Mouse (Mus musculus) kidney, embryonic 16.5 days (tissue): ENCODE data around the gene Gphb5. TPM values are rescaled to one million over a fixed set of nuclear protein-coding genes. Genes with fewer than 3 reads are reported as not detected.

Source experiments
- ATAC-seq: fragments of 200-750 bp; cut with Nextera tagmentation; 2 replicates; pipeline ENCODE4 v1.8.0; 2017; ENCODE audit warnings: moderate TSS enrichment; ENCODE audit not compliant: low FRiP score, low TSS enrichment
- H3K27ac ChIP-seq: fragments of 300-500 bp; sonication (generic); 2 replicates; pipeline ENCODE4 v1.5.1; 2014; ENCODE audit warnings: low read length
- H3K27me3 ChIP-seq: fragments of 300-500 bp; sonication (generic); 2 replicates; pipeline ENCODE4 v1.6.1; 2014; ENCODE audit warnings: low read length, control low read depth, mixed read lengths; ENCODE audit not compliant: insufficient read depth
- H3K36me3 ChIP-seq: fragments of 300-500 bp; sonication (generic); 2 replicates; pipeline ENCODE4 v1.6.1; 2014; ENCODE audit warnings: low read length, control low read depth, mixed read lengths; ENCODE audit not compliant: insufficient read depth
- H3K4me1 ChIP-seq: fragments of 300-500 bp; sonication (generic); 2 replicates; pipeline ENCODE4 v1.6.1; 2014; ENCODE audit warnings: low read length, control low read depth, mixed read lengths; ENCODE audit not compliant: insufficient read depth
- H3K4me2 ChIP-seq: fragments of 300-500 bp; sonication (generic); replicated peaks from 2 replicates; pipeline ENCODE4 v1.6.1; 2014; ENCODE audit warnings: low read depth, low read length
- H3K4me3 ChIP-seq: fragments of 300-500 bp; sonication (generic); 2 replicates; pipeline ENCODE4 v1.5.1; 2014; ENCODE audit warnings: mild to moderate bottlenecking, low read length
- H3K9ac ChIP-seq: fragments of 300-500 bp; sonication (generic); replicated peaks from 2 replicates; pipeline ENCODE4 v1.6.1; 2014; ENCODE audit warnings: low read length
- H3K9me3 ChIP-seq: fragments of 300-500 bp; sonication (generic); 2 replicates; pipeline ENCODE4 v1.6.1; 2016; ENCODE audit warnings: low read length, control low read depth
- WGBS: fragments of 180-500 bp; shearing (Covaris S2); extraction: QIAGEN DNeasy Blood & Tissue Kit; methylation state at CpG from one replicate; pipeline ENCODE4 v1.1.7; 2014; 5-methylcytosine and 5-hydroxymethylcytosine counted together
- polyA plus RNA-seq: library from polyadenylated mRNA; unstranded; fragments of >200 nt; fragmentation: Nextera tagmentation; extraction: Ambion mirVana; gene quantifications from 2 replicates; pipeline ENCODE4 v1.2.1, GENCODE M21; 2015

Gene Gphb5
- polyA plus RNA-seq, 1 experiment from 2014 or later, result not detected

DNA sequence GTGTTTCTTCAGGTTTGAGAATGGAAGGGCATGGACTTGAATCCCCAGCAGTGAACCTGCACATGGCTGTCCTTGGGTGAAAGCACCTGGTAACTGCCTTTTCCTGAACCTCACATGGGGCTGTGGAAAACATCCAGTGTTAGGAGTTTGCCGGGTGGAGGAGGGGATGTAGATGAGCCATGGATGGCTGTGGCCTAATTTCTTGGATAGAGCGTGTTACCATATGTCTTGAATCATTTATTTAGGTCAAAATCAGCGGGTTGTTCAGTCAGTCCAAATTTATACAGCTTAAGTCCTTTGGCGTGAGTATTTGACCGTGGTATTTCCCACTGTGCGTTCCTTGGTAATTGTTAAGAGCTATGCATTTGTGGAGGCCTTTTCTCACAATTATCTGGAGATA lies 40.5 kb downstream of the Gphb5 start:
- Histone ChIP-seq H3K9ac (no peak overlapping the region), H3K9me3 (no peaks in the 10 kb centered on the region; the same call in 1 of the 2 replicates), H3K4me1 (no peaks in the 10 kb centered on the region), H3K36me3 (peaks cover 6% of the 10 kb centered on the region; the same call in 1 of the 2 replicates), H3K27ac (no peak overlapping the region), H3K27me3 (no peaks in the 10 kb centered on the region), H3K4me2 (no peak overlapping the region), H3K4me3 (no peak overlapping the region)
- 81% methylated on average over 6 of the region's 6 CpGs for WGBS
- ATAC-seq, result no peak

- no peak overlapping the region for H3K9ac ChIP-seq
- no peak overlapping the region for H3K4me3 ChIP-seq
- no peaks in the 10 kb centered on the region for H3K27me3 ChIP-seq
- no peaks in the 10 kb centered on the region; the same call in 1 of the 2 replicates for H3K9me3 ChIP-seq
- peaks cover 6% of the 10 kb centered on the region; the same call in 1 of the 2 replicates for H3K36me3 ChIP-seq
- 93% methylated on average over 12 of the region's 12 CpGs for WGBS
- H3K27ac ChIP-seq, result no peak overlapping the region
- no peaks in the 10 kb centered on the region for H3K4me1 ChIP-seq
- H3K4me2 ChIP-seq, result no peak overlapping the region
- no peak for ATAC-seq
Measured at GRCm38 (mm10) chr12:75375060-75375459, 41.5 kb downstream of the Gphb5 start.

DNA sequence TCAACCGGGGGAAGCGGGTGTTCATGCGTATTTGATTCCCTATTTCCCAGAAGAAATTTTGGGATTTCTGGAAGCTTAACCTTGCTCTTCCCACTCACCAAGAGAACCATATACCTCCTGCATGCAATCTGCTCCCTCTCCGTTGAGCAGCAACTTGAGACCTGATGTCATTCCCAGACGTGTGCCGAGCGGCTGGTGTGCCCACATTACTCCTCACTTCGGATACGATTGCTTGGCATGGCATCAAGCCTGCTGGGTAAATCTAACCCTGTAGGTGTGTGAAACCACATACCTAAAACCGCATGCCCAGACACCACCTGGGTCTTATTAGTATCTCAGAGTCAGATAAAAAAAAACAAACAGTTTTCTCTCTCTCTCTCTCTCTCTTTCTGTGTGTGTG lies 42.1 kb downstream of the Gphb5 start:
- Histone ChIP-seq H3K9ac (no peak overlapping the region), H3K27me3 (no peaks in the 10 kb centered on the region), H3K27ac (no peak overlapping the region), H3K4me2 (no peak overlapping the region), H3K4me3 (no peak overlapping the region), H3K4me1 (0 out of 2 replicates have a peak, but pooled peaks cover 1% of the 10 kb centered on the region), H3K36me3 (peaks cover 6% of the 10 kb centered on the region; the same call in 1 of the 2 replicates), H3K9me3 (no peaks in the 10 kb centered on the region; the same call in 1 of the 2 replicates)
- WGBS, result 88% methylated on average over 10 of the region's 10 CpGs
- ATAC-seq, result no peak

DNA sequence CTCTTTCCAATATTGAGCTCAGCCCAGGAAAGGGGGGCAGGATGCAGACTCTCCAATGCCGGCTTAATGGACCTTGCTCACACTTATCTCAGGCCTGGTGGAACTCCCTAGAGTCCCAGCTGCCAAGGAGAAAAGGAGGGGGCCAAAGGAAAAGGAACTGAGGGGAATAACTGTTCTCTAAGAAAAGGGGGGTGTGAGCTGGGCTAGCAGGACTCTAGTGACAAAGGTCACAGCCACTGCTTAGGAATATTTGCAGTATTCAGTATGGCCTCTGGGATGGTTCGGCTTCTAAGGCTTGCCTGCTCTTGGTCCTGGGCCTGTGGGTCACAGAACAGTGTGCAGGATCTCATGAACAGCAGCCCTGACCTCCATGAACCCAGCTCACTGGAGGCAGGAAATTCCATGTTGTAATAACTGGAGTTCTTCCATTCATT lies 47.1 kb downstream of the Gphb5 start:
- H3K4me2 ChIP-seq, result no peak overlapping the region
- H3K9me3 ChIP-seq, result no peaks in the 10 kb centered on the region
- H3K27ac ChIP-seq, result no peak overlapping the region
- WGBS, result 45% methylated on average over 2 of the region's 2 CpGs
- ATAC-seq, result 0 out of 2 replicates have a peak, but pooled peaks have one; percentile 12
- no peaks in the 10 kb centered on the region for H3K27me3 ChIP-seq
- H3K4me3 ChIP-seq, result no peak overlapping the region
- peaks cover 19% of the 10 kb centered on the region for H3K4me1 ChIP-seq
- no peak overlapping the region for H3K9ac ChIP-seq
- no peaks in the 10 kb centered on the region for H3K36me3 ChIP-seq

DNA sequence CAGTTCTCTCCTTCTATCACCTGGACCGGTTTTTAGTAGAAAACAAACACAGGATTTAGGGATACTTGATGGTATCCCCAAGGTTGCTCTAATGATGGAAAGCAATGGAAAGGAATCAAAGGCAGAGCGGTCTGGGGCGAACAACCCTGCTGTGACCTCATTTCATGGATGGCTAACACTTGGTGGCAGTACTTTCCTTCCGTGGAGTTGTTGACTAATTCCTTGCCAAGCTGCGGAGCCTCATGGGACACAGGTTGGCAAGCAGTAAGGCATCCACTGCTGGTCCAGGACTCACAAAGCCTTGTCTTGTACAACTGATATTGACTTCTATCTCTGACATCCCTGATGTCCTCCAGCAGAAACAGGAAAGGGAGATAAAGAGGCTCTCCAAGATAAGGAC lies 48.1 kb downstream of the Gphb5 start:
- Histone ChIP-seq H3K4me1 (peaks cover 19% of the 10 kb centered on the region), H3K9me3 (no peaks in the 10 kb centered on the region), H3K9ac (no peak overlapping the region), H3K4me3 (no peak overlapping the region), H3K27ac (no peak overlapping the region), H3K4me2 (no peak overlapping the region), H3K36me3 (no peaks in the 10 kb centered on the region), H3K27me3 (no peaks in the 10 kb centered on the region)
- 56% methylated on average over 5 of the region's 5 CpGs for WGBS
- ATAC-seq, result peak; percentile 54

- Histone ChIP-seq H3K27ac (no peak overlapping the region), H3K9me3 (no peaks in the 10 kb centered on the region), H3K4me3 (no peak overlapping the region), H3K27me3 (no peaks in the 10 kb centered on the region), H3K4me1 (peaks cover 19% of the 10 kb centered on the region), H3K4me2 (no peak overlapping the region), H3K36me3 (0 out of 2 replicates have a peak, but pooled peaks cover 4% of the 10 kb centered on the region), H3K9ac (no peak overlapping the region)
- no peak for ATAC-seq
- WGBS, result 68% methylated on average over 6 of the region's 6 CpGs
Measured at GRCm38 (mm10) chr12:75367371-75367770, 49.2 kb downstream of the Gphb5 start.

DNA sequence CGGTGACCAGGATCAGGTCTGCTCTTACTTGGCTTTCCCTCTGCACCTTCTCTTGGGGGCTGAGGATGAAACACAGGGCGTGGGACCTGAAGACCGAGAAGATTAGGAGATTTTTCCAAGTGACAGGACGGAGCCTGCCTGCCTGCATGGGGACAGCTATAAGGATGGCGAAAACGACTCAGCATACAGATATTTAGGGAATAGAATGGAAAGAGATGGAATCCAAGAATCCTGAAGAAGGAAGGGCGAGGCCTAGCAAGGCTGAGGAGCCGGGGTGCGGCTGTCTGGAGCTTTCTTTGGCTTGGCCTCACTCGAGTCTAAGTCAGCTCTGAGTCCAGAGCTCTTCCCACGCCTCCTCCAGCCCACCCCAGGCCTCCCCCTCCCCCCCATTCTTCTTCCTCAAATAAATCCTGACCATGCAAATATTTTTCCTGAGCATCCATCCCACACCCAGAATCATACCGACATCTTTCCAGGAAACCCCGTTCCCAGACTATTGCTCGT lies 50.9 kb downstream of the Gphb5 start:
- H3K4me1 ChIP-seq, result peaks cover 19% of the 10 kb centered on the region
- no peaks in the 10 kb centered on the region for H3K27me3 ChIP-seq
- no peak overlapping the region for H3K9ac ChIP-seq
- H3K27ac ChIP-seq, result no peak overlapping the region
- 76% methylated on average over 14 of the region's 14 CpGs for WGBS
- H3K36me3 ChIP-seq, result 0 out of 2 replicates have a peak, but pooled peaks cover 4% of the 10 kb centered on the region
- no peak for ATAC-seq
- H3K4me3 ChIP-seq, result no peak overlapping the region
- no peak overlapping the region for H3K4me2 ChIP-seq
- H3K9me3 ChIP-seq, result no peaks in the 10 kb centered on the region

DNA sequence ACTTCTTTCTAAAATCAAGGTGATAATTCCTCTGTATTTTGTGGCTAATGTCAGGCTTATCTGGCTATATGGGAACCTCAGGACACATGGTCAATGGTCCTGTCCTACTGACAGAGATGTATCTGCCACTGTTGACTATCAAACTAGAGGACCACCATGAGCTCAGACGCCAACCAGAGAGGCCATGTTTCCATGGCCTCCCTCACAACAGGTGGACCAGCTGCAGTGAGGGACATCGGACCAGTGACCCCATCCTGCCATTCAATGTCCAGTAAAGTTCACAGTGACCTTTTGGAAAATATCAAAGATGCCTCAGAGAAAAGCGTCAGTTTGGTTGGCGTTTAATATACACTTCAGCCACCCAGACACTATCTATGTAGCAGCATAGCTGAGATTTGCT lies 52.2 kb downstream of the Gphb5 start:
- Histone ChIP-seq H3K27me3 (no peaks in the 10 kb centered on the region), H3K36me3 (0 out of 2 replicates have a peak, but pooled peaks cover 4% of the 10 kb centered on the region), H3K4me1 (peaks cover 24% of the 10 kb centered on the region), H3K9me3 (no peaks in the 10 kb centered on the region), H3K9ac (no peak overlapping the region), H3K4me2 (no peak overlapping the region), H3K27ac (no peak overlapping the region), H3K4me3 (no peak overlapping the region)
- 93% methylated on average over 4 of the region's 4 CpGs for WGBS
- ATAC-seq, result no peak

DNA sequence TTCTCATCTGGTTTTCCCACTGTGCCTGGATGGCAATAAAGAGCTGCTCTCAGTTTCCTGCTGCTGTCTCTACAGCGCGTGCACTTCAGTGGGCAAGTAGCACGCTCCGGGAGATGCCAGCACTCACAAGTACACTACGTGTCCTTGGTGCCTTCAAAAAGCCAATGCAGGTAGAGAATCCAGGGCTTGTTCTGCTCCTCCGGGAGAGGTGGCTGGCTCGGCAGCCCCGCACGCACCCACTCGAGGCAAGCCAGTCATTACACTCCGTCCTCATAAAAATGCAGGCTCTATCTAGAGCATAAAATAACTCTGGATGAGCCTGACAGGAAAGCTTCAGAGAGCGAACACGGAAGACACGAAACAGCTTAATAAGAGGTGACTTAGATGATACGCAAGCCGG lies 54.1 kb downstream of the Gphb5 start:
- no peak for ATAC-seq
- H3K36me3 ChIP-seq, result 0 out of 2 replicates have a peak, but pooled peaks cover 4% of the 10 kb centered on the region
- no peak overlapping the region for H3K27ac ChIP-seq
- no peak overlapping the region for H3K4me3 ChIP-seq
- H3K9me3 ChIP-seq, result no peaks in the 10 kb centered on the region
- no peak overlapping the region for H3K9ac ChIP-seq
- no peaks in the 10 kb centered on the region for H3K27me3 ChIP-seq
- WGBS, result 91% methylated on average over 16 of the region's 16 CpGs
- H3K4me1 ChIP-seq, result peaks cover 11% of the 10 kb centered on the region
- no peak overlapping the region for H3K4me2 ChIP-seq
